11 mouse cellular contexts compared by ENCODE assay signal in genomic region chr2:165633011-165633785, GRCm38 (mm10). TPM values are rescaled to one million over a fixed set of nuclear protein-coding genes. Genes with fewer than 3 reads are reported as not detected.
DNase-seq lines count a peak whose midpoint lies in the region; ATAC-seq and TF ChIP-seq lines count a peak whose summit lies in the region.
"Had no signal": no experiment of that assay in that cellular context is flagged by ENCODE, and none has a peak within 500 bp of the region (broad histone marks: within the 10 kb centered on the region; RNA-seq: fewer than 3 reads in every experiment).

No protein-coding gene starts in this region.

- no peak for DNase-seq in liver
- DNase-seq in cerebellum, adult 8-10 months = peak; percentile 56
- peak; percentile 85 to 87 for DNase-seq in lung, adult 18-20 months
- no peak for DNase-seq in thymus, postnatal 14 days
- no peak for DNase-seq in layer of hippocampus, adult 2 months (ENCODE audit: low spot score in 2 of 2)
- DNase-seq: heart, postnatal 14 days; thymus, postnatal 36 days had no signal

- H3K9me3 ChIP-seq in liver, embryonic 12.5 days (replicated peaks) = 0 out of 2 replicates have a peak, but pooled peaks cover 3% of the 10 kb centered on the region
- H3K9me3 ChIP-seq in stomach, embryonic 16.5 days (replicated peaks; ENCODE audit: control insufficient read depth, low read length) = no peaks in the 10 kb centered on the region

- 58% methylated on average over 11 of the region's 11 CpGs for WGBS in liver, embryonic 12.5 days (ENCODE audit: insufficient replicate concordance)
- 71% methylated on average over 11 of the region's 11 CpGs for WGBS in stomach, embryonic 16.5 days

- H3K4me3 ChIP-seq in liver, embryonic 12.5 days = no peak overlapping the region
- H3K4me3 ChIP-seq in stomach, embryonic 16.5 days (replicated peaks; ENCODE audit: low read length) = no peak overlapping the region
- H3K4me3 ChIP-seq in layer of hippocampus, adult 2 months = no peak overlapping the region

- H3K36me3 ChIP-seq in liver, embryonic 12.5 days = no peaks in the 10 kb centered on the region
- no peaks in the 10 kb centered on the region for H3K36me3 ChIP-seq in stomach, embryonic 16.5 days (ENCODE audit: control insufficient read depth, insufficient read depth, low read length)

- H3K4me1 ChIP-seq in liver, embryonic 12.5 days = no peaks in the 10 kb centered on the region
- H3K4me1 ChIP-seq in stomach, embryonic 16.5 days (ENCODE audit: control insufficient read depth, insufficient read depth, low read length) = 0 out of 2 replicates have a peak, but pooled peaks cover 3% of the 10 kb centered on the region

- no peaks in the 10 kb centered on the region for H3K27me3 ChIP-seq in liver, embryonic 12.5 days (replicated peaks)
- H3K27me3 ChIP-seq in stomach, embryonic 16.5 days (ENCODE audit: control insufficient read depth, insufficient read depth, low read length) = no peaks in the 10 kb centered on the region

- H3K4me2 ChIP-seq in liver, embryonic 12.5 days = no peak overlapping the region
- H3K4me2 ChIP-seq in stomach, embryonic 16.5 days (ENCODE audit: low read depth, low read length) = no peak overlapping the region

- no peak overlapping the region for H3K9ac ChIP-seq in liver, embryonic 12.5 days
- H3K9ac ChIP-seq in stomach, embryonic 16.5 days (ENCODE audit: low read length) = no peak overlapping the region

- no peak overlapping the region for H3K27ac ChIP-seq in liver, embryonic 12.5 days
- 0 out of 2 replicates have a peak overlapping the region, but pooled peaks have one; percentile 17 for H3K27ac ChIP-seq in stomach, embryonic 16.5 days (ENCODE audit: low read length)
- no peak overlapping the region for H3K27ac ChIP-seq in layer of hippocampus, adult 2 months
- H3K27ac ChIP-seq: macrophage had no signal

- ATAC-seq in liver, embryonic 12.5 days = 0 out of 2 replicates have a peak, but pooled peaks have one; percentile 42
- 0 out of 2 replicates have a peak, but pooled peaks have one; percentile 31 for ATAC-seq in stomach, embryonic 16.5 days (ENCODE audit: insufficient read depth, low FRiP score)
- ATAC-seq: intestine, postnatal 0 days had no signal

- TF ChIP-seq CTCF in layer of hippocampus, adult 2 months (conservative IDR thresholded peaks at IDR 0.05) = no peak

RNA-seq across cellular contexts. Expression of gene Eya2, which starts 38.4 kb away (rescaled TPM):
- polyA plus RNA-seq in liver, embryonic 12.5 days (2016; fragmentation: Nextera tagmentation; extraction: Ambion mirVana) = 0.07 and 0.36 TPM in 2 replicates
- polyA plus RNA-seq in stomach, embryonic 16.5 days (2015; fragmentation: Nextera tagmentation; extraction: Ambion mirVana) = 7.8 and 14.3 TPM in 2 replicates
- total RNA-seq in layer of hippocampus, adult 2 months (2021) = 1 to 10 TPM; 2.0 to 2.9 TPM
- polyA plus RNA-seq: macrophage had no signal

Comparison
In these comparisons a context has a peak if more than half of its experiments do, and no peak if none do; other contexts are left out.
1. DNase-seq: peak in cerebellum, adult 8-10 months (single experiment) and lung, adult 18-20 months (2 of 2); none in liver (single experiment), thymus, postnatal 14 days (single experiment) and layer of hippocampus, adult 2 months (0 of 2).